Mouse (Mus musculus) thymus, adult 2 months (tissue): ENCODE data around the gene Gna11.

Experiments
- CTCF ChIP-seq: fragments of 200-500 bp; IDR thresholded peaks from 2 replicates; pipeline ENCODE4 v1.5.1; 2012; ENCODE audit warnings: mild to moderate bottlenecking, control low read depth, low read length, moderate library complexity, borderline replicate concordance; ENCODE audit not compliant: control insufficient read depth, poor library complexity, insufficient read depth; ENCODE audit errors: extremely low read depth
- POLR2A ChIP-seq: fragments of 200-500 bp; IDR thresholded peaks from 2 replicates; pipeline ENCODE4 v1.6.1; 2012; ENCODE audit warnings: mild to moderate bottlenecking, low read length, control low read depth, moderate library complexity; ENCODE audit not compliant: control insufficient read depth, poor library complexity, insufficient read depth; ENCODE audit errors: extremely low read depth

DNA sequence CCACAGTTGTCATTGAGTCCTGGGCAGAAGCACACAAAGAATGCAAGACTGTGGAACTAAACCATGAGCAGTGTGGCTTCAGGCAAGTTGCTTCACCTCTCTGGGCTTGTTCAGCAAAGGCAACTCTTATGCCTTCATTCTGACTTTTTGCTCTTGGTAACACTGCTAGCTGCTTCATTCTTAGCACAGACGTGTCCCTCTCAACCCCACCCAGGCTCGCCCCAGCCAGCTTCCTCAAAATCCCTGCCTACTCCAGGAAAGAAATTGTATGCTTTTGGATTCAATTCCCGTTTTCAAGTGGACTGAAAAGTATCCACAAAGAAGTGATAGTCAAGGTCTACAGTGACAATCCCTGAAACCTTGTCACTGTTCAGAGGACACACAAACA, 25.0 kb downstream of the Gna11 start:
- no peak for TF ChIP-seq CTCF
- TF ChIP-seq POLR2A = no peak
